In genomic region chr5:28317917-28318267, GRCm38 (mm10) we compare ENCODE assay signal across 8 mouse cellular contexts. TPM values are rescaled to one million over a fixed set of nuclear protein-coding genes. Genes with fewer than 3 reads are reported as not detected.
A peak's percentile ranks its signal among the peaks of the same experiment; 100 is the strongest.
DNase-seq lines count a peak whose midpoint lies in the region; ATAC-seq lines count a peak whose summit lies in the region.

No protein-coding gene starts in this region.

- H3K36me3 ChIP-seq in kidney, embryonic 16.5 days (ENCODE audit: insufficient read depth, low read length): no peaks in the 10 kb centered on the region
- H3K36me3 ChIP-seq in midbrain, embryonic 10.5 days: peaks cover 16% of the 10 kb centered on the region; the same call in 1 of the 2 replicates

- no peaks in the 10 kb centered on the region for H3K27me3 ChIP-seq in kidney, embryonic 16.5 days (ENCODE audit: insufficient read depth, low read length)
- H3K27me3 ChIP-seq in midbrain, embryonic 10.5 days (ENCODE audit: low read depth, poor library complexity, severe bottlenecking): no peaks in the 10 kb centered on the region

- no peak for DNase-seq in kidney, postnatal 14 days
- DNase-seq in T-cell, adult 2 months (ENCODE audit: low spot score): peak; percentile 74
- DNase-seq in heart, postnatal 10 days: peak; percentile 6 to 13
- DNase-seq in midbrain, embryonic 10.5 days (ENCODE audit: low spot score): no peak
- no peak for DNase-seq in ovary, postnatal 36 days (ENCODE audit: low spot score)
- no peak for DNase-seq in right cerebral cortex, postnatal 10 days (ENCODE audit: low spot score in 2 of 2)
- no peak for DNase-seq in adrenal gland, adult 8-10 months

- 5% methylated on average over 3 of the region's 3 CpGs for WGBS in kidney, embryonic 16.5 days
- WGBS in midbrain, embryonic 10.5 days: 17% methylated on average over 3 of the region's 3 CpGs

- H3K27ac ChIP-seq in kidney, embryonic 16.5 days (ENCODE audit: low read length): no peak overlapping the region
- peak overlapping the region; percentile 100 for H3K27ac ChIP-seq in midbrain, embryonic 10.5 days (replicated peaks)

- peak overlapping the region; percentile 99 for H3K9ac ChIP-seq in kidney, embryonic 16.5 days (replicated peaks; ENCODE audit: low read length)

- peaks cover 22% of the 10 kb centered on the region for H3K4me1 ChIP-seq in kidney, embryonic 16.5 days (ENCODE audit: insufficient read depth, low read length)
- peaks cover 30% of the 10 kb centered on the region for H3K4me1 ChIP-seq in midbrain, embryonic 10.5 days

- H3K4me3 ChIP-seq in kidney, embryonic 16.5 days (ENCODE audit: low read length): peak overlapping the region; percentile 97
- peak overlapping the region; percentile 97 for H3K4me3 ChIP-seq in midbrain, embryonic 10.5 days

- no peak for ATAC-seq in kidney, embryonic 16.5 days (ENCODE audit: low FRiP score, low TSS enrichment)

- peak overlapping the region; percentile 80 for H3K4me2 ChIP-seq in kidney, embryonic 16.5 days (replicated peaks; ENCODE audit: low read depth, low read length)

- intact Hi-C loops in heart, postnatal 10 days (cut with DNase I): no loop called here

- no peaks in the 10 kb centered on the region for H3K9me3 ChIP-seq in kidney, embryonic 16.5 days (ENCODE audit: low read length)
- no peaks in the 10 kb centered on the region for H3K9me3 ChIP-seq in midbrain, embryonic 10.5 days (replicated peaks)

RNA-seq across cellular contexts. Expression of gene Rbm33, which starts 1.0 kb away (rescaled TPM):
- 9.4 and 11.7 TPM in 2 replicates for polyA plus RNA-seq in kidney, embryonic 16.5 days (2015; fragmentation: Nextera tagmentation; extraction: Ambion mirVana)
- total RNA-seq in heart, postnatal 10 days (2021): 10 to 100 TPM; 37.6 to 40.9 TPM
- 13.2 and 15.3 TPM in 2 replicates for polyA plus RNA-seq in midbrain, embryonic 10.5 days (2016; fragmentation: Nextera tagmentation; extraction: Ambion mirVana)
- total RNA-seq in adrenal gland, adult 8-10 months (2022): 10 to 100 TPM; 42.9 to 72.1 (median 55.9) TPM

Comparison
In these comparisons a context has a peak if more than half of its experiments do, and no peak if none do; other contexts are left out.
1. DNase-seq: peak in T-cell, adult 2 months (single experiment) and heart, postnatal 10 days (2 of 2); none in kidney, postnatal 14 days (single experiment), midbrain, embryonic 10.5 days (single experiment), ovary, postnatal 36 days (single experiment), right cerebral cortex, postnatal 10 days (0 of 2) and adrenal gland, adult 8-10 months (single experiment).